Comparison of ENCODE assay signal across 11 mouse cellular contexts in the genomic region with DNA sequence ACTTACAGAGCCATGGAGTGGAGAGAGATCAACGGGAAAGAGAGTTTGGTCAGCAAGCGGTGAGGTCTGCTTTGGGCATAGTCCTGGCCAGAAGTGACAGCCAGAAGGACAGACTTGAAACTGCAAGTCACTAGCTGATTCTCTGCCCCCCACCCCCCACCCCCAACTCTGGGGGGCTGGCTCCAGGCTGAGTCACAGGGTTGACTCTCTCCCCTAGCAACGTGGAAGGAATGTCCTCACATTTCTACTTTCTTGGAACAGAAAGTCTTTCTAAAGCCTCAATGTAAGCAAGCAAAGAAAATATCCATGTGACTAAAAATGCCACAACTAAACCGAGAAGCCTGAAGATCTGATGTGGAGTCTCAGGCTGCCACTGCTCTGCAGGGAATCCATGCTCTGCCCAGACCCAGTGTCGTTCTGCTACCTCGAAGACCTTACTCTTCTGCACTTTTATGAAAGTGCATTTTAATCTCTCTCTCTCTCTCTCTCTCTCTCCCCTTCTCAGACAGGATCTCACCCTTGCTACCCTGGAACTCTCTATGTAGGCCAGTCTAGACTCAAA. TPM values are rescaled to one million over a fixed set of nuclear protein-coding genes. Genes with fewer than 3 reads are reported as not detected.
A peak's percentile ranks its signal among the peaks of the same experiment; 100 is the strongest.
DNase-seq lines count a peak whose midpoint lies in the region; ATAC-seq and TF ChIP-seq lines count a peak whose summit lies in the region.
"Had no signal": no experiment of that assay in that cellular context is flagged by ENCODE, and none has a peak within 500 bp of the region (broad histone marks: within the 10 kb centered on the region; RNA-seq: fewer than 3 reads in every experiment).

No protein-coding gene starts in this region.

- no peak overlapping the region for H3K9ac ChIP-seq in lung, embryonic 16.5 days (ENCODE audit: low read length)
- H3K9ac ChIP-seq in liver, postnatal 0 days (replicated peaks): no peak overlapping the region
- H3K9ac ChIP-seq: heart, embryonic 12.5 days had no signal

- no peaks in the 10 kb centered on the region for H3K27me3 ChIP-seq in lung, embryonic 16.5 days (ENCODE audit: control insufficient read depth, insufficient read depth, low read depth, low read length)
- H3K27me3 ChIP-seq in hindbrain, embryonic 10.5 days (ENCODE audit: insufficient read depth, poor library complexity, severe bottlenecking): no peaks in the 10 kb centered on the region
- no peaks in the 10 kb centered on the region for H3K27me3 ChIP-seq in liver, postnatal 0 days (ENCODE audit: insufficient read depth, low read length)
- H3K27me3 ChIP-seq: heart, embryonic 12.5 days had no signal

- peak overlapping the region; percentile 65 for H3K27ac ChIP-seq in lung, embryonic 16.5 days (ENCODE audit: low read length)
- H3K27ac ChIP-seq in hindbrain, embryonic 10.5 days: no peak overlapping the region
- H3K27ac ChIP-seq in liver, postnatal 0 days (ENCODE audit: low read depth): peak overlapping the region; percentile 44

- 40% methylated on average over 6 of the region's 6 CpGs for WGBS in lung, embryonic 16.5 days
- WGBS in hindbrain, embryonic 10.5 days: 43% methylated on average over 6 of the region's 6 CpGs
- WGBS in liver, postnatal 0 days (ENCODE audit: insufficient replicate concordance): 60% methylated on average over 6 of the region's 6 CpGs

- peaks cover 30% of the 10 kb centered on the region for H3K4me1 ChIP-seq in lung, embryonic 16.5 days (replicated peaks; ENCODE audit: control insufficient read depth, insufficient read depth, low read length)
- H3K4me1 ChIP-seq in hindbrain, embryonic 10.5 days (replicated peaks): peaks cover 29% of the 10 kb centered on the region
- peaks cover 72% of the 10 kb centered on the region for H3K4me1 ChIP-seq in liver, postnatal 0 days (ENCODE audit: insufficient read depth)

- H3K4me2 ChIP-seq in lung, embryonic 16.5 days (ENCODE audit: low read depth, low read length): no peak overlapping the region
- H3K4me2 ChIP-seq in liver, postnatal 0 days (ENCODE audit: low read depth, low read length): no peak overlapping the region
- H3K4me2 ChIP-seq: heart, embryonic 12.5 days had no signal

- peak; percentile 77 for ATAC-seq in lung, embryonic 16.5 days (ENCODE audit: low read depth)
- ATAC-seq in liver, postnatal 0 days: no peak
- ATAC-seq: inflammation-experienced regulatory T-cells, adult 6 months had no signal

- no peak overlapping the region for H3K4me3 ChIP-seq in lung, embryonic 16.5 days (ENCODE audit: low read length)
- no peak overlapping the region for H3K4me3 ChIP-seq in hindbrain, embryonic 10.5 days
- H3K4me3 ChIP-seq in liver, postnatal 0 days (ENCODE audit: low read depth, low read length): no peak overlapping the region
- H3K4me3 ChIP-seq: heart, embryonic 12.5 days had no signal

- no peak for TF ChIP-seq EP300 in liver, postnatal 0 days (IDR thresholded peaks at IDR 0.05; ENCODE audit: low read depth)

- no peaks in the 10 kb centered on the region for H3K9me3 ChIP-seq in lung, embryonic 16.5 days (ENCODE audit: control insufficient read depth, low read length)
- H3K9me3 ChIP-seq in hindbrain, embryonic 10.5 days: no peaks in the 10 kb centered on the region
- no peaks in the 10 kb centered on the region for H3K9me3 ChIP-seq in liver, postnatal 0 days (ENCODE audit: low read length)
- H3K9me3 ChIP-seq: heart, embryonic 12.5 days had no signal

- no peaks in the 10 kb centered on the region for H3K36me3 ChIP-seq in lung, embryonic 16.5 days (ENCODE audit: control insufficient read depth, insufficient read depth, low read length)
- H3K36me3 ChIP-seq in hindbrain, embryonic 10.5 days: no peaks in the 10 kb centered on the region
- 0 out of 2 replicates have a peak, but pooled peaks cover 14% of the 10 kb centered on the region for H3K36me3 ChIP-seq in liver, postnatal 0 days (replicated peaks; ENCODE audit: insufficient read depth, low read length)
- H3K36me3 ChIP-seq: heart, embryonic 12.5 days had no signal

- peak; percentile 22 for DNase-seq in adrenal gland, adult 2 months
- no peak for DNase-seq in adrenal gland, adult 18-20 months (ENCODE audit: low spot score in 2 of 2)
- no peak for DNase-seq in lung, postnatal 25 days (ENCODE audit: low spot score)
- DNase-seq in hindbrain, embryonic 10.5 days (ENCODE audit: low spot score): peak; percentile 12
- DNase-seq in liver, postnatal 0 days: no peak
- no peak for DNase-seq in spleen, adult 12 weeks (ENCODE audit: low spot score)
- DNase-seq in testis, postnatal 10 days (ENCODE audit: low spot score): no peak
- DNase-seq: kidney, postnatal 36 days had no signal

- no peak for TF ChIP-seq CTCF in liver, postnatal 0 days (IDR thresholded peaks at IDR 0.05; ENCODE audit: low read depth)

RNA-seq across cellular contexts. Expression of a gene that starts 14.7 kb away (rescaled TPM):
- total RNA-seq in adrenal gland, adult 2 months (2021): 10 to 100 TPM; 23.0 to 40.4 TPM
- polyA plus RNA-seq in adrenal gland, adult 2 months (2012; rRNA removed): 20.8 and 22.7 TPM in 2 replicates
- 10 to 100 TPM; 21.8 to 23.2 TPM for total RNA-seq in adrenal gland, adult 18-20 months (2021)
- polyA plus RNA-seq in lung, embryonic 16.5 days (2015; fragmentation: Nextera tagmentation; extraction: Ambion mirVana): 19.3 and 20.9 TPM in 2 replicates
- 8.8 and 9.6 TPM in 2 replicates for polyA plus RNA-seq in hindbrain, embryonic 10.5 days (2016; fragmentation: Nextera tagmentation; extraction: Ambion mirVana)
- 5.1 and 6.2 TPM in 2 replicates for polyA plus RNA-seq in liver, postnatal 0 days (2015; fragmentation: Nextera tagmentation; extraction: Ambion mirVana)

Comparison
In these comparisons a context has a peak if more than half of its experiments do, and no peak if none do; other contexts are left out.
1. DNase-seq: peak in adrenal gland, adult 2 months (single experiment) and hindbrain, embryonic 10.5 days (single experiment); none in adrenal gland, adult 18-20 months (0 of 2), lung, postnatal 25 days (single experiment), liver, postnatal 0 days (single experiment), spleen, adult 12 weeks (single experiment) and testis, postnatal 10 days (single experiment).